Mouse (Mus musculus) embryo, embryonic 10.5 days (tissue): Measurements from ENCODE around the gene Csf1.

Experiments
- DNase-seq: peaks from one replicate; pipeline ENCODE4 v3.0.0-alpha.2; 2015; ENCODE audit warnings: low spot score

The Csf1 gene

DNA sequence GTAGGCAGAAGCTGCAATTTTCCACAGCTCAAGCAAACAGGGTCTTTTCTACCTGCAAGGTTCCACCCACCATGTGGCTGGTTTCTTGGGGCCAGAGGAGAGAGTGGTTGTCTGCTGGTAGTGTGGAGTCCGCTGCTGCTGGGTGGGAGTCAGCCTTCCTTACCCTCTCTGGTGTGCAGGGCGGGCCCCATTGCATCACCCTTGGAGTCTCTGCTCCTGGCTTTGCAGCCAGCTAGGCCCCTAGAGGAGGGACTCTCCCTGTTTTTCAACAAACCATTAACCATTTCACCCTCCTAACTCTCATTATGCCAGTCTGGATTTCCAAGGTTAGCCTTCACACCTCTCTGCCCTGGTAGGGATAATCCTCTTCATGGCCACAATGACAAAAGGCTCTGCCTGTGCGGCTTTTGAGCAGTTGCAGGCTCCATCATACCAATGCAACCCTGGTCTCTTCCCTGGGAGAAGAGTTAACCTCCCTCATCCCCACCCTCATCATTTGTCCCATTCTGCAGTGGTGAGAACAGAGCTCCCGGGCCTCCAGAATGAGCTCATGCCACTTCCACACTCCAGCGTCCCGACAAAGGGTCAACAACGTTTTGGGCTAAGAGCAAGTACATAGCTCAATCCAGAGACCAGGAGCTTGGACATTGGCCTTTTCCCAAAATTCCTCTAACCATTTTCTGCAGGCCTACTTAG, 56.4 kb downstream of the Csf1 start:
- no peak for DNase-seq

DNA sequence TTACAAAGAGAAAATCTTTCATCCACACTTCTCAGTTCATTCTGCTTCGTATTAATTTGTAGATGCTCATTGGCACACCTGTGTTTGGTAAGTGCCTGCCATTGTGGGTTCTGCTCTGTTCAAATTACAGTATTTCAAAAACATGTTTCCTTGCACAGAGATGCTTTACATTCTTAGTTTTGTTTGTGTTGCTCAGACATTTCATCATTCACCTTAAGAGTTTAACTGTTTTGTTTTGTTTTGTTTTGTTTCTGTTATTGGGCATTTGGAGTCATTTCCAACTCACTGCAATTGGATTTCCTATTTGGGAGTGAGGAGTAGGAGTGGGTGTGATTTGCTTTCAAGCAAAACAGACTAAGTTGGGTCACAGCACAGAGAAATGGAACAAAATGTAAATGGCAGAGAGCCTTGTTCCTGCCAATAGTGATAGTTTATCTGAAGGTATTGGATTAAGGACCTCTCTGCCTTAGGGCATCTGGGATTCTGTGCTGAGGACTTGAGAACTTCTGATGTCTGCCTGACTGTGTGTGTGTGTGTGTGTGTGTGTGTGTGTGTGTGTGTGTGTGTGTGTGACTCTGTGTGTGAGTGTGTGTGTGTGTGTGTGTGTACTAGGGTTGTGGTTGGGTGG, 58.4 kb downstream of the Csf1 start:
- no peak for DNase-seq

DNA sequence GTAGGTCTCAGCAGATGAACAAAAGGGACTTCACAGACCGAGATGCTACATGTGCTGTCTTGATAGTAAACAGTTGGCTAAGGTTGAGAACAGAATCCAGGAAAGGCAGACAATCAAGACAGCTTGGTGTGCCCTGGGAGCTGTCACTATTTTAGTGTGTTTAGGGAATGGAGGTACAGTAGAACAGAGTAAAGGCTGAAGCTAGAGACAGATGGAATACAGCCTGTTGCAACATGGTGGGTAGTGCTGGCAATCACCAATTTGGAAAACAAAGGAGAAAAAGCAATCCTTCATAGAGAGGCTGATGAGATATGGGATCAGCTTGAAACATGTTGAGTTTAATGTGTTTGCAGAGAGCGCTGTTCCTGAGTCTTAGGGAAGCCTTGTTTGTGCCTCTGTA, 59.6 kb downstream of the Csf1 start:
- DNase-seq, result no peak

DNA sequence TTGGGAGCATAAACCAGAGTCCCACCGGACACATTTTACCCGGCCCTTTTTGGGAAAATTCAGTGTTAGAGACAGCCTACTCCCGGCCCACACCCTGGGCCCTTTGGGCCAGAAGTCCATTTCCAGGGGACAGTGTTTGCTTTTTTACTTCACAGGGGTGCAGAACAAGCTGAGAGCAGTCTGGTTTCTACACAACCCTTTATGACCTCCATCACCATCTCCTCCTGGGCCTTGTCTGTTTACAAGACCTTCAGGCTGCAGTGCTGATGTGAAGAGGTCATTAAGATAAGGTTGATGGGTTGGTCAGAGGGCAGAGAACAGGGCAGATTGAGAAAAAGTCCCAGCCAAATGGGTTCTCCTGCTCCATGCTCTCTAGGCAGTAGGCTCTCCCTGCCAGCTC, 63.4 kb downstream of the Csf1 start:
- DNase-seq, result no peak

DNA sequence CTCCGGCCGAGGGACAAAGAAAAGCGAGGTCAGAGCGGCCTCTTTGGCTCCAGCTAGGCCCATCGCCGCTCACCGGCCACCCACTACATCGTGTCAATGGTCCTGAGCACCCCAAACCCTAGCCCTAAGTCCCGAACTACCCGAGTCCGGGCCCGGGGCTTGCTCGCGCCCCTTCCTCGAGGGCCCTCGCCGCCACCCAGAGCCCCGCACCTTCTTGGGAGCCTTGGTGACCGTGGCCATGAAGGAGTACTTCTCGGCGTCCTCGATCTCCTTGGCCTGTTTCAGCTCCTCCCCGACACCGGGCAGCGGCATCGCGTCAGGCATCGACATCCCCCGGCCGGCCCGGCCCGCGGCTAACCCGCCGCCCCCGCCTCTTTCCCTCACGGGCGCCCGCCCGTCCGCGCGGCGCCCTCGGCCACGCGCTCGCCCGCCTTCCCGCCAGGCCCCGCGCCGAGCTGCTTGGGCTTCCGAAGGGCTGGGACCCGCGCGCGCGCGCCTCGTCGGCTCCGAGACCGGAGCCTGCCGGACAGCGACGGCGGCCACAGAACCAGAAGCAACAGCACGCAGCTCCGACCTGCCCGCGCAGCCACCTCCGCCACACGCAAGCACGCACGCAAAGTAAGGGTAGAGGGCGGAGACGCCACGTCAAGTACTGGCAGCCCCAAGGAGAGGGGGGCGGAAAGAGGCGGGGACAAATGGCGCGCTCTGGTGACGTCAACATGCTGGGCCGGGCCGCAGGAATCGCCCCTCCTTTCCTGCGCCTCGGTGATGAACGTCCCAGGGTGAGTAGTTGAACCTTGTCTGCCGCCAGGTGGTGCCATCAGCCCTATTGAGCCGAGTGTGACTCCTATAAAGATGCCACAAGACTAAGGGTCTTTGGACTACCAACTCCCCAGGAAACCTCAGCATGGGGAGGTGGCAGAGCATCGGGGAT, 64.1 kb downstream of the Csf1 start, which contains the start of gene Ahcyl1:
TSS of gene Ahcyl1 (minus strand) at position 613 of the 934 bp plus-strand sequence.
- DNase-seq, result peak; percentile 99

DNA sequence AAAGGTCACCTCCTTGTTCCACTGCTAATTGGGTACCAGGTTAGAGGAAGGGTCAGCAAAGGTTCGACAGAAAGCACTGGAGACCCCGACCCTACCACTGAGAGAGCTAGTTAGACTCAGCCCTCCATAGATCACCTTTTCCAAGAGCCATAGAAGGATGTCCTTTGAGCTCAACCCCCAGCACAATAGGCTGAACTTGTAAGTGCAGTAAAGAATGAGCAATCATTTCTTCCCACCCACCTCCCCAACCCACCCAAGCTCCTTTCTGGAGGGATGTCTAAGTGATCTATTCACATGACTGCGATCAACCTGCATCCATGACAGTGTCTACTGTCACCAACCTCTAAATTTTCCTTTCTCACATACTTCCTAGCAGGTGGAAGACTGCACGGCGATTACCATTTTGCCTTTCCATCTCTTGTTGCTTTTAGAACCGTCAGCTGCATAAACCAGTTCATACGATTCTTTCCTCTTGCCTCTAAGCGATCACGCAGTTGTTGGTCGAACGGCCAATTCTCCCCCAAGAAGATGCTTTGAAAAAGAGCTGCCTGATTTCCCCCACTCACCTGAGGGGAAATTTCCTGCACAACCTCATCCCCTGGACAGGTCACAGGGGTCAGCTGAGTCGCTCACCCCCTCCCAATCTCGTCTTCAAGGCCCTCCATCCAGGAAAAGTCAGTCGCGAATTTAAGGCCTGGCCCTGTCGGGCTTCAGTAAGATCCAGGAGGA, 64.9 kb downstream of the Csf1 start:
- DNase-seq, result peak; percentile 58

DNA sequence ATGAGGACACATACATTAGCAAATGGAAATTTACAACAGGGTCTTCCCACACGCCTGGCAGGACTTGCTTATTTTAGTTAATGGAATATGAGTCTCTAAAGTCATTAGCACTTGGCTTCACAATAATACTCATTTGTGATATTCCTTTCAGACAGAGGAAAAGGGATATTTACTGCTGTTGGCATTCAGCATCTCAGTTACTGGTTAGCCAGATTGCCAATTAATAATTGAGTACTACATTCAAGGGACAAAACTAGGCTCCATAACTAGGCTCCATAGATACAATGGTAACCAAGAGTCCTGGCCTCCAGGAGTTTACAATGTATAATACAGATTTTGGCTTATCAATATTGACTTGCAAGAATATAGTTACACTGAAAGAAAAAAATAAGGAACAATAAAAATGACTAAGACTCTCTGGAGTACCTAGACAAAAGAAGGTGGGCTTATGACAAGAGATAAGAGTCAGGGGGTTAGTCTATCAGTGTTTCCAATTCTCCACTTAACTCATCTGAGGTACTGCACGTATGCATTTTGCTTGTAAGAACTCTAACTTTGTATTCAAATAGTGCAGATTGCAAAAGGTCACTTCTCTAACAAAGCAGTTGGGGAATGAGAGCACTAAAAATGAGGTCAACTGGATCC, 65.9 kb downstream of the Csf1 start:
- DNase-seq, result no peak
